Mouse (Mus musculus) kidney, postnatal 0 days (tissue): Measurements from ENCODE around the gene Trappc6a. TPM values are rescaled to one million over a fixed set of nuclear protein-coding genes. Genes with fewer than 3 reads are reported as not detected.

Experiments
- ATAC-seq: fragments of 200-750 bp; cut with Nextera tagmentation; replicated peaks from 2 replicates; pipeline ENCODE4 v1.8.0; 2017; ENCODE audit warnings: low read depth, moderate number of reproducible peaks, moderate TSS enrichment, moderate library complexity; ENCODE audit not compliant: low FRiP score
- DNase-seq: peaks from one replicate; pipeline ENCODE4 v3.0.0-alpha.2; 2016; ENCODE audit warnings: low spot score
- H3K27ac ChIP-seq: fragments of 300-500 bp; sonication (generic); 2 replicates; pipeline ENCODE4 v1.5.1; 2014; ENCODE audit warnings: mild to moderate bottlenecking
- H3K27me3 ChIP-seq: fragments of 300-500 bp; sonication (generic); 2 replicates; pipeline ENCODE4 v1.6.1; 2014; ENCODE audit warnings: low read length, mixed read lengths; ENCODE audit not compliant: insufficient read depth
- H3K36me3 ChIP-seq: fragments of 300-500 bp; sonication (generic); 2 replicates; pipeline ENCODE4 v1.6.1; 2014; ENCODE audit warnings: low read length, mixed read lengths; ENCODE audit not compliant: insufficient read depth
- H3K4me1 ChIP-seq: fragments of 300-500 bp; sonication (generic); replicated peaks from 2 replicates; pipeline ENCODE4 v1.6.1; 2014; ENCODE audit warnings: antibody characterized with exemption, low read length, mixed read lengths; ENCODE audit not compliant: insufficient read depth
- H3K4me2 ChIP-seq: fragments of 300-500 bp; sonication (generic); 2 replicates; pipeline ENCODE4 v1.6.1; 2014; ENCODE audit warnings: mild to moderate bottlenecking, low read length, moderate library complexity, mixed read lengths
- H3K4me3 ChIP-seq: fragments of 300-500 bp; sonication (generic); replicated peaks from 2 replicates; pipeline ENCODE4 v1.5.1; 2014; ENCODE audit warnings: low read depth, low read length
- H3K9ac ChIP-seq: fragments of 300-500 bp; sonication (generic); 2 replicates; pipeline ENCODE4 v1.6.1; 2014; ENCODE audit warnings: low read depth, low read length
- H3K9me3 ChIP-seq: fragments of 300-500 bp; sonication (generic); replicated peaks from 2 replicates; pipeline ENCODE4 v1.6.1; 2016; ENCODE audit warnings: low read length, inconsistent platforms, mixed read lengths
- CTCF ChIP-seq: IDR thresholded peaks from 2 replicates; pipeline ENCODE4 v1.5.1; 2016; ENCODE audit warnings: antibody characterized with exemption, low read depth, mild to moderate bottlenecking, moderate library complexity
- WGBS: fragments of 180-500 bp; shearing (Covaris S2); extraction: QIAGEN DNeasy Blood & Tissue Kit; methylation state at CpG from one replicate; pipeline ENCODE4 v1.1.7; 2014; 5-methylcytosine and 5-hydroxymethylcytosine counted together
- polyA plus RNA-seq: library from polyadenylated mRNA; unstranded; fragments of >200 nt; fragmentation: Nextera tagmentation; extraction: Ambion mirVana; gene quantifications from 2 replicates; pipeline ENCODE4 v1.2.1, GENCODE M21; 2015

The Trappc6a gene
- polyA plus RNA-seq, 1 experiment from 2014 or later: 91.7 TPM

GRCm38 (mm10) chr7:19462884-19463381 is 45.3 kb upstream of the Trappc6a start, which contains the start of gene Exoc3l2:
Gene Exoc3l2 (plus strand): TSS chr7:19463331.
- Histone ChIP-seq H3K27ac (0 out of 2 replicates have a peak within 1 kb of the TSS, but pooled peaks have one; percentile 2), H3K4me1 (no peaks in the 10 kb centered on the region; the same call in 1 of the 2 replicates), H3K36me3 (no peaks in the 10 kb centered on the region), H3K9me3 (no peaks in the 10 kb centered on the region), H3K9ac (no peak within 1 kb of the TSS), H3K4me3 (peak within 1 kb of the TSS; percentile 18), H3K27me3 (no peaks in the 10 kb centered on the region), H3K4me2 (peak within 1 kb of the TSS; percentile 32; the same call in 1 of the 2 replicates)
- no peak for TF ChIP-seq CTCF
- ATAC-seq: no peak
- no peak for DNase-seq
- 38% methylated on average over 6 of the region's 6 CpGs for WGBS

GRCm38 (mm10) chr7:19464367-19465307 is 43.6 kb upstream of the Trappc6a start:
- 12% methylated on average over 22 of the region's 22 CpGs for WGBS
- Histone ChIP-seq H3K27me3 (peaks cover 5% of the 10 kb centered on the region; the same call in 1 of the 2 replicates), H3K9ac (peak overlapping the region; percentile 44; the same call in 1 of the 2 replicates), H3K9me3 (no peaks in the 10 kb centered on the region), H3K27ac (0 out of 2 replicates have a peak overlapping the region, but pooled peaks have one; percentile 2), H3K4me3 (peak overlapping the region; percentile 11; the same call in 1 of the 2 replicates), H3K4me2 (peak overlapping the region; percentile 32), H3K4me1 (no peaks in the 10 kb centered on the region), H3K36me3 (no peaks in the 10 kb centered on the region)
- no peak for TF ChIP-seq CTCF
- DNase-seq (peak; percentile 62), ATAC-seq (no peak)

GRCm38 (mm10) chr7:19466602-19467145 is 41.5 kb upstream of the Trappc6a start:
- no peak for DNase-seq
- H3K9me3 ChIP-seq: no peaks in the 10 kb centered on the region
- H3K4me1 ChIP-seq: no peaks in the 10 kb centered on the region
- H3K36me3 ChIP-seq: no peaks in the 10 kb centered on the region
- no peak overlapping the region for H3K4me2 ChIP-seq
- no peak overlapping the region for H3K27ac ChIP-seq
- WGBS: 65% methylated on average over 5 of the region's 5 CpGs
- H3K4me3 ChIP-seq: no peak overlapping the region
- peaks cover 8% of the 10 kb centered on the region for H3K27me3 ChIP-seq
- no peak for TF ChIP-seq CTCF
- H3K9ac ChIP-seq: no peak overlapping the region
- no peak for ATAC-seq

- H3K4me3 ChIP-seq: no peak overlapping the region
- no peak for TF ChIP-seq CTCF
- ATAC-seq (no peak), DNase-seq (no peak)
- H3K9me3 ChIP-seq: no peaks in the 10 kb centered on the region
- H3K4me1 ChIP-seq: no peaks in the 10 kb centered on the region
- no peaks in the 10 kb centered on the region for H3K36me3 ChIP-seq
- H3K9ac ChIP-seq: no peak overlapping the region
- H3K27me3 ChIP-seq: peaks cover 8% of the 10 kb centered on the region
- WGBS: 35% methylated on average over 6 of the region's 6 CpGs
- no peak overlapping the region for H3K27ac ChIP-seq
- H3K4me2 ChIP-seq: no peak overlapping the region
Measured at GRCm38 (mm10) chr7:19467638-19468037, 40.6 kb upstream of the Trappc6a start.

- Histone ChIP-seq H3K27me3 (peaks cover 14% of the 10 kb centered on the region), H3K4me2 (no peak overlapping the region), H3K9ac (no peak overlapping the region), H3K9me3 (no peaks in the 10 kb centered on the region), H3K4me1 (no peaks in the 10 kb centered on the region), H3K36me3 (no peaks in the 10 kb centered on the region), H3K27ac (no peak overlapping the region), H3K4me3 (no peak overlapping the region)
- TF ChIP-seq CTCF: no peak
- no peak for DNase-seq
- no peak for ATAC-seq
- WGBS: 64% methylated on average over 12 of the region's 12 CpGs
Measured at GRCm38 (mm10) chr7:19468279-19468678, 39.9 kb upstream of the Trappc6a start.

GRCm38 (mm10) chr7:19469404-19469803 is 38.8 kb upstream of the Trappc6a start:
- H3K36me3 ChIP-seq: no peaks in the 10 kb centered on the region
- no peak for ATAC-seq
- H3K4me1 ChIP-seq: no peaks in the 10 kb centered on the region; the same call in 1 of the 2 replicates
- H3K9ac ChIP-seq: no peak overlapping the region
- 0 out of 2 replicates have a peak overlapping the region, but pooled peaks have one; percentile 3 for H3K4me2 ChIP-seq
- peaks cover 19% of the 10 kb centered on the region for H3K27me3 ChIP-seq
- DNase-seq: no peak
- 25% methylated on average over 23 of the region's 23 CpGs for WGBS
- H3K4me3 ChIP-seq: no peak overlapping the region
- TF ChIP-seq CTCF: no peak
- H3K27ac ChIP-seq: no peak overlapping the region
- H3K9me3 ChIP-seq: no peaks in the 10 kb centered on the region
